Mouse (Mus musculus) C2C12 (cell line): Measurements from ENCODE around the gene Ssc5d. TPM values are rescaled to one million over a fixed set of nuclear protein-coding genes. Genes with fewer than 3 reads are reported as not detected.

Experiments used
- H3K27me3 ChIP-seq: one replicate; pipeline ENCODE4 v1.6.1; 2011; ENCODE audit not compliant: control insufficient read depth, insufficient read depth, insufficient read length
- H3K36me3 ChIP-seq: one replicate; pipeline ENCODE4 v1.6.1; 2011; ENCODE audit not compliant: control insufficient read depth, insufficient read depth
- H3K4me3 ChIP-seq: one replicate; pipeline ENCODE4 v1.5.1; 2011; ENCODE audit warnings: mild to moderate bottlenecking, control low read depth; ENCODE audit not compliant: poor library complexity, insufficient read depth, severe bottlenecking
- H3K79me2 ChIP-seq: one replicate; pipeline ENCODE4 v1.6.1; 2011; ENCODE audit not compliant: control insufficient read depth, insufficient read depth
- H3K79me3 ChIP-seq: one replicate; pipeline ENCODE4 v1.6.1; 2011; ENCODE audit warnings: low read depth, control low read depth
- H3ac ChIP-seq: one replicate; pipeline ENCODE3; 2011; ENCODE audit warnings: low read depth; ENCODE audit not compliant: control insufficient read depth, insufficient read length
- CEBPB ChIP-seq: IDR thresholded peaks from one replicate; pipeline ENCODE4 v1.6.1; 2011; ENCODE audit warnings: low read depth, mild to moderate bottlenecking, control low read depth, moderate library complexity
- CTCF ChIP-seq: IDR thresholded peaks from one replicate; pipeline ENCODE4 v1.5.1; 2011; ENCODE audit not compliant: control insufficient read depth, insufficient read depth, insufficient read length
- FOSL1 ChIP-seq: IDR thresholded peaks from one replicate; pipeline ENCODE4 v1.8.0; 2011; ENCODE audit warnings: mild to moderate bottlenecking, low read length; ENCODE audit not compliant: poor library complexity, insufficient read depth, severe bottlenecking
- MAX ChIP-seq: IDR thresholded peaks from one replicate; pipeline ENCODE4 v1.6.1; 2011; ENCODE audit warnings: mild to moderate bottlenecking, control low read depth
- MYOD1 ChIP-seq: IDR thresholded peaks from one replicate; pipeline ENCODE4 v1.6.1; 2011; ENCODE audit warnings: low read depth; ENCODE audit not compliant: control insufficient read depth, insufficient read length
- MYOG ChIP-seq: IDR thresholded peaks from one replicate; pipeline ENCODE4 v1.6.1; 2011; ENCODE audit not compliant: control insufficient read depth, insufficient read length; ENCODE audit errors: extremely low read depth
- USF1 ChIP-seq: IDR thresholded peaks from one replicate; pipeline ENCODE4 v1.6.1; 2011; ENCODE audit warnings: low read depth, mild to moderate bottlenecking, control low read depth, moderate library complexity
- polyA plus RNA-seq: library from polyadenylated mRNA; unstranded; fragments of >200 nt; fragmentation: generic; extraction: Trizol; gene quantifications from one replicate; pipeline ENCODE4 v1.2.1, GENCODE M21; 2012; ENCODE audit warnings: missing spikeins

Ssc5d gene
- polyA plus RNA-seq, 1 experiment = 3.7 TPM

DNA sequence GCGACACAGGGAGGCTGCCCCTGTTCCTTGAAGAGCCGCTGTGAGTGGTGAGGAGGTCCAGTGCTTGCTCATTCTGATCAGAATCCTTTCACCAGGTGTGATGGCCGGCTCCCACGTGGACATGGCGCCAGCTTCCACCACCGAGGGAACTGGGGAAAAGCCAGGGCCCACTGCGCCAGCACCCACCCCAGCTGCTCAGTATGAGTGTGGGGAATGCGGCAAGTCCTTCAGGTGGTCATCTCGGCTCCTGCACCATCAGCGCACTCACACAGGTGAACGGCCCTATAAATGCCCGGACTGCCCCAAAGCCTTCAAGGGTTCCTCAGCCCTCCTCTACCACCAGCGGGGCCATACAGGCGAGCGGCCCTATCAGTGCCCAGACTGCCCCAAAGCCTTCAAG is 6.9 kb upstream of the Ssc5d start:
- no peak overlapping the region for H3ac ChIP-seq
- no peaks in the 10 kb centered on the region for H3K27me3 ChIP-seq
- H3K79me3 ChIP-seq = peaks cover 9% of the 10 kb centered on the region
- peaks cover 26% of the 10 kb centered on the region for H3K79me2 ChIP-seq
- TF ChIP-seq MYOD1 (no peak), USF1 (no peak), FOSL1 (no peak), MYOG (no peak), CTCF (no peak), CEBPB (no peak), MAX (no peak)
- H3K4me3 ChIP-seq = no peak overlapping the region
- H3K36me3 ChIP-seq = peaks cover 14% of the 10 kb centered on the region

GRCm38 (mm10) chr7:4919096-4919495 is 6.5 kb upstream of the Ssc5d start:
- H3K79me3 ChIP-seq = peaks cover 9% of the 10 kb centered on the region
- H3K79me2 ChIP-seq = peaks cover 26% of the 10 kb centered on the region
- H3ac ChIP-seq = no peak overlapping the region
- H3K4me3 ChIP-seq = no peak overlapping the region
- H3K36me3 ChIP-seq = peaks cover 14% of the 10 kb centered on the region
- TF ChIP-seq USF1 = no peak
- no peak for TF ChIP-seq MAX
- no peak for TF ChIP-seq CTCF
- no peak for TF ChIP-seq CEBPB
- TF ChIP-seq MYOG = no peak
- no peak for TF ChIP-seq MYOD1
- no peak for TF ChIP-seq FOSL1
- H3K27me3 ChIP-seq = no peaks in the 10 kb centered on the region

DNA sequence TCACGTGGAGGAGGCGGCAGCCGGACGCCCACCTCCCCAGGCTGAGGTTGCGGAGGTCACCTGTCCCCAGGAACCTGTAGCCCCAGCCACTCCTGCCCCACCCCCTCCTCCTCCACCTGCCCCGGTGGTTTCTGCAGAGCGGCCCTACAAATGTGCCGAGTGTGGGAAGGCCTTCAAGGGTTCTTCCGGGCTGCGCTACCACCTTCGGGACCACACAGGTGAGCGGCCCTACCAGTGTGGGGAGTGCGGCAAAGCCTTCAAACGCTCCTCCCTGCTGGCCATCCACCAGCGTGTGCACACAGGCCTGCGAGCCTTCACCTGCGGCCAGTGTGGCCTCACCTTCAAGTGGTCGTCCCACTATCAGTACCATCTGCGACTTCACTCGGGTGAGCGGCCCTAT is 5.6 kb upstream of the Ssc5d start:
- Histone ChIP-seq H3K79me3 (peaks cover 9% of the 10 kb centered on the region), H3K36me3 (peaks cover 14% of the 10 kb centered on the region), H3K79me2 (peaks cover 26% of the 10 kb centered on the region), H3K27me3 (no peaks in the 10 kb centered on the region), H3ac (no peak overlapping the region), H3K4me3 (no peak overlapping the region)
- TF ChIP-seq CEBPB (no peak), MAX (no peak), MYOG (no peak)

DNA sequence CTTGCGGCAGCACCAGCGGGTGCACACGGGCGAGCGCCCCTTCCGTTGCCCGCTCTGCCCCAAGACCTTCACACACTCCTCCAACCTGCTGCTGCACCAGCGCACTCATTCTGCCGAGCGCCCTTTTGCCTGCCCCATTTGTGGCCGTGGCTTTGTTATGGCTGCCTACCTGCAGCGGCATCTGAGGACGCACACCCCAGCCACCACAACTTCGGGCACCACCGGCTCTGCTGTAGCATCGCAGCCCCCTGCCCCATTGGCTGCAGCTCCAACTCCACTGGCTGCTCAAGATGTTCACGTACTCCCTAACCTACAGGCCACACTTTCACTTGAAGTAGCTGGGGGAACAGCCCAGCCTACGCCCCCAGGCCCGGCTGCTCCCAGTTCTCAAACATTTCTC is 5.1 kb upstream of the Ssc5d start:
- Histone ChIP-seq H3K36me3 (peaks cover 14% of the 10 kb centered on the region), H3K27me3 (no peaks in the 10 kb centered on the region), H3ac (no peak overlapping the region), H3K4me3 (no peak overlapping the region), H3K79me2 (peaks cover 26% of the 10 kb centered on the region), H3K79me3 (peaks cover 9% of the 10 kb centered on the region)
- TF ChIP-seq MYOD1 (no peak), CTCF (no peak)

- no peak overlapping the region for H3ac ChIP-seq
Measured at GRCm38 (mm10) chr7:4920976-4921823, 4.4 kb upstream of the Ssc5d start.

DNA sequence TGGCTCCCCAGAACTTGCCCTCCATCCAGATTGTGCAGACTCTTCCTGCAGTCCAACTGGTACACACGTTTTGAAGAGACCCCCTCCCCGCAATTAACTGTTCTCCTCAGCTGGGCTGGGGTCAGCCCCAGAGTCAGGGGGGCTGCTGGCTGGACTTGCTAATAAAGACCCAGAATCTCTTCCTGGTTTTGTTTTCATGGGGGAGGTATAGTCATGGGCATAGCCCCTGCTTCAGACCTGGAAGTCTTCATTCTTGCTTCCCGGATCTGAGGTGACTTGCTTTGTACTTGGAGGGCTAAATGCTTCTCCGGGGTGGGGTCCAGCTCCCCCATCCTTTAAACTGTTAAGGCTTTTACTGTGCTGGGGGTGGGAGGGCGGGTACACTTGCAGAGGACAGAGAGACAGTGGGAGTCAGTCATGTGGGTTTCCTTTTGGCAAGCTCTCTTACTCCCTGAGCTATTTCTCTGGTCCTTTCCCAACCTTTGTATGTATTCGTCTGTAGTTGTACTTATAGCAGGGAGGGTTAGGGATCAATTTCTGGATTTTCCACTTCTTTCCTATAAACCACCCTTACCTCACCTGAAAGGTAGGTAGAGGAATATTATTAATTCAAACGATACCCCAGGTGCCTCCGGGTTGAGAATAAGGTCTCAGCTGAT is 3.6 kb upstream of the Ssc5d start, which contains the start of gene Nat14:
TSS of gene Nat14 (plus strand) at position 205 of the 659 bp plus-strand sequence.
- Histone ChIP-seq H3K36me3 (peaks cover 14% of the 10 kb centered on the region), H3ac (no peak within 1 kb of the TSS), H3K79me3 (no peaks in the 10 kb centered on the region), H3K79me2 (peaks cover 11% of the 10 kb centered on the region), H3K4me3 (no peak within 1 kb of the TSS), H3K27me3 (no peaks in the 10 kb centered on the region)
- TF ChIP-seq CTCF = no peak
- no peak for TF ChIP-seq FOSL1
- no peak for TF ChIP-seq USF1
- TF ChIP-seq CEBPB = no peak
- no peak for TF ChIP-seq MYOD1
- no peak for TF ChIP-seq MYOG
- TF ChIP-seq MAX = no peak

More at GRCm38 (mm10) chr7:4920976-4921823, 4.4 kb upstream of the Ssc5d start:
- peaks cover 19% of the 10 kb centered on the region for H3K79me2 ChIP-seq
- H3K36me3 ChIP-seq = peaks cover 14% of the 10 kb centered on the region
- no peak overlapping the region for H3K4me3 ChIP-seq
- no peak for TF ChIP-seq USF1
- TF ChIP-seq MYOD1 = no peak
- no peak for TF ChIP-seq FOSL1
- no peak for TF ChIP-seq MYOG
- TF ChIP-seq CEBPB = no peak
- no peak for TF ChIP-seq MAX
- no peak for TF ChIP-seq CTCF
- peaks cover 6% of the 10 kb centered on the region for H3K79me3 ChIP-seq
- no peaks in the 10 kb centered on the region for H3K27me3 ChIP-seq
